Mouse (Mus musculus) A20 (cell line): ENCODE data around the gene Foxn1.
A peak's percentile ranks its signal among the peaks of the same experiment; 100 is the strongest.

Source experiments
- DNase-seq: peaks from one replicate; pipeline ENCODE4 v3.0.0-alpha.2; 2011; ENCODE audit warnings: low read depth, low spot score

The Foxn1 gene

GRCm38 (mm10) chr11:78358330-78359007 lies 27.9 kb downstream of the Foxn1 start:
- peak; percentile 78 for DNase-seq

- DNase-seq = peak; percentile 72
Measured at GRCm38 (mm10) chr11:78355471-78356238, 30.7 kb downstream of the Foxn1 start.

DNA sequence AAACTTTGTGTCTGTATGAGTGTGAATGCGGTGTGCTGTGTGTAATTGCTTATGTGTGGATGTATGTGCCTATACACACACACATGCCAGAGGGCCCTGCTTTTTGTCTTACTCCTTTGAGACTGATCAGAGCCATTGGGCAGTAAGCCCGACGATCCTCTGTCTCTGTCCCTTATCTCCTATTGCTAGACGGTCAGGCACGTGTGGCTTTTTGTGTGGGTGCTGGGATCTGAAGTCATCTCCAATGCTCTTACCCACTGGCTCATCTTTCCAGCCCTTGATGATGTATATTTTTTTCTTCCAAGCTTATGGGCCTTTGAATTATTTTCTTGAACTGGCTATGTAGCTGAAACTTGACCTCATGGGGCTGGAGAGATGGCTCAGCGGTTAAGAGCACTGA lies 31.5 kb downstream of the Foxn1 start:
- DNase-seq = no peak

DNA sequence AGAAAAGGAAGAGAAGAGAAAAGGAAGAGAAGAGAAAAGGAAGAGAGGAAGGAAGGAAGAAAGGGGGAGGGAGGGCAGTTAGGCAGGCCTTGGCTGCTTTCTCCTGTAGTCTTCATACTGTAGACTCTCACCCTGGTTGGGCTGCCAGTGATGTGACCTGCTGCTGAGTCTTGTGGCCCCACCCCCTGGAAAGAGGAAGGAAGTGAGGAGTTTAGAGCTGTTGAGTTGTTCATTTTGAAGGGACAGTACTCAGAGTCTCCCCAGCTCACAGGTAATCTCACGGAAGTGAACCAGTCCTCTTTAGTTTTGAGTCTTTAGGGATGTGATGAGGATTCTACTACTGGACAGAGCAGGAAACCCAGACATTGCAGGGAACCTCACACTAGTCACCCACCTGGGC lies 33.3 kb downstream of the Foxn1 start:
- peak; percentile 84 for DNase-seq

DNA sequence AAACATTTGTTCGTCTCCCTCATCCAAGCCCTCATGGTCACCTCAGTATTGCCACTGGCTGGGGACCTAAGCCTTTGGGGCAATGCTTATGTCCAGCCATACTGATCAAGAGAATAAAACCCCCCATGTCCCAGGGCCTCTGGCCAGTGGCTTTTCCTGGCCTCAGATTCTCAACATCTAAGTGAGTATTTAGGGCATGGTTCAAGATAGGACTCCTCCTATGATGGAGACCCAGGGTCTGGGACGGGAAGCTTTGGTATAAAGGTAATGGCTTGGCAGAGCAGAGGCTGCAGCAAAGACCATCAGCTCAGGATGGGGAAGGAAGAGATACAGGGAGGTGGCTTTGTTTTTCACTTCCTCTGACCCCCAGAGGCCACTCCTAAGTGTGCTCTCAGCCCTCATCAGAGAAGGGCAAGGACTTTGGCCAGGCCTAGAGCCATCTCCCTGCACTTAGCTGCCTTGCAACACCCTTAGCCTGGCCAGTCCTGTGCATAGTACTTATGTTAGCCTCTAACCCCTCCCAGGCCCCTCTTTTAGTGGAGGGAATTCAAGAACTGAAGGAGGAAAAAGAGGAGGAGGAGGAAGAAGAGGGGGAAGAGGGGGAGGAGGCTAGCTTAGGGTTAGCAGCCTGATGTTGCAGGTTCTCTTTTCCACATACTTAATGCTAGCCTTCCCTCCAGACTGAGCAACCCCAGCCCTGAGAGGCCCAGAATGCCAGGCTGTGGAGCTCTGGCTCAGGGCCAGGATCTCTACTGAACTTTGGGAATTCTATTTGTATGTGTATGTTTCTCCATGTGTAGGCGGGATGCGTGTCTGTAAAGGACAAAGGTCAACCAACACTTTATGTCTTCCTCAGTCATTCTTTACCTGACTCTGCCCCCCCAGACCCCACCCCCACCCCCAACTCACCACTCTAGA lies 36.7 kb downstream of the Foxn1 start:
- DNase-seq = peak; percentile 48

- no peak for DNase-seq
Measured at GRCm38 (mm10) chr11:78348474-78348873, 37.9 kb downstream of the Foxn1 start.

DNA sequence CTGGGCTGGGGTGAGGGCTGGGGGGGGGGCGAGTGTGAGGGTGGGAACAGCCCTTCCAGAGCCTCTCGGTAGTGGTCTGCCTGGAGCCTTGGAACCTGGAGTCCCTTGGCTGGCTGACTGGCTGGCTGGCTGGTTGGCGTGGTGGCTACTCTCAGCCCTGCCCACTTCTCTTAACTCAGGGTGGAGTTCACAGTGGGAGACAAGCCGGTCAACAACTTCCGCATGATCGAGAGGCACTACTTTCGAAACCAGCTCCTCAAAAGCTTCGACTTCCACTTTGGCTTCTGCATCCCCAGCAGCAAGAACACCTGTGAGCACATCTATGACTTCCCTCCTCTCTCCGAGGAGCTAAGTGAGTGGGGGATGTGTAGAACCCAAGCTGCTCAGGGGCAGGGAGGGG lies 38.5 kb downstream of the Foxn1 start:
- DNase-seq = peak; percentile 89

DNA sequence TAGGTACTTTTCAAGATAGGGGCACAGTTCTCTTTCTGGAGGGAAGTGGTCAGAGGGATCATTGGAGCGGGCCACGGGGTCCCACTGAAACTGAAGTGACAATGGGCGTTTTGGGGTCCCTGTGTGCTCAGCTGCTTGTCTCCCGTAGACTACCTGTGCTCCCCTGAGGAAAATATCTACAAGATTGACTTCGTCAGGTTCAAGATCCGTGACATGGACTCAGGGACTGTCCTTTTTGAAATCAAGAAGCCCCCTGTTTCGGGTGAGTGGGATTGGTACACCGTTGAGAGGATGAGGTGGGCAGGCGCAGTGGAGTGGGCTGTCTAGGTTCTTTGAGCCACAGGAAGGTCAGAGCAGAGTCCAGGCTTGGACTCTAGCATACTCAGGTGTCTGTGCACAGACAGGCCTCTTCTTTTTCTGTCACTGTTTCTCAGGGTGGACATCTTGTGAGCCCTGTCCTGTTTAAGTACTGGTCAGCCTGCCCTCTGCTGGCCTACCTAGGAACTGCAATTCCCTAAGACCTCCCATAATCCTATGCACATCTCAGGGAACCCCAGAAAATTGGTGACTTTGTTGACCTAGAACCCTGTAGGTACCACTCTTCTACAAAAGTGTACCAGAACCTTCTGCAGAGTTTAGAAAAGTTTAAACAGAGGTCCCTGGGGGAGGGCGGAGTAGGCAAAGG lies 39.1 kb downstream of the Foxn1 start:
- DNase-seq = peak; percentile 86

DNA sequence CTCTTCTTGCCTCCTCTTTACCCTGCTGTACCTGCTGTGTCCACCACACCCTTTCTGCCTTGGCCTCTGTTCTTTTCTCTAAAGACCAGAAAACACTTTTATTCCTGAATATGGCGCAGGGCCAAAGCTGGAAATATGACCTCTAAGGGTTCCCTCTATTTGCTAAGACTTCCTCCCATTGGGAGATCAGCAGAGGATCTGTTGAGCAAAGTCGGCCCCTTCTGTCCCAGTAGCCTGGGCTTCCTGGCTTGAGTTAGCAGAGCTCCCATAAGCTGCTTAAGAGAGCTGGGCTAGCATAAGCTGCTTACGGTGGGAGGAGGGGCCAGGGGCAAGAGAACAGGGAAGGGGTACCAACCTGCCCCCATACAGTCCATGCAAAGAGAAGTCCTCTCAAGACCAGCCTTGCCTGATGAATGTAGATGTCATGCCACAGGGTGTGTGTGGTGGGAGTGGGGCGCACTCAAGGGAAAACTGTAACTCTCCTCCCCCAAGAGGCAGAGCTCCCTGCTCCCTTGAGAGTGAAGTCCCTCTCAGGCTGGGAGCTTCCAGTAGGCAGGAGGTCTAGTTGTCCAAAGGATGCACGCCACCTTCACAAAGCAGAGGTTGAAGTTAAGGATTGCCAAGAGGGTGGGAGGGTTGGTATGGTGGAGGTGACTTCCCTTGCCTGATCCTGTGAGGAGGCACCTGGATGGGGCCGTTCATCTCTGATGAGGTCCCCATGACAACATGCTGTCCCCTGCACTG lies 39.9 kb downstream of the Foxn1 start:
- peak; percentile 76 for DNase-seq

GRCm38 (mm10) chr11:78345801-78346200 lies 40.6 kb downstream of the Foxn1 start:
- DNase-seq = peak; percentile 89

DNA sequence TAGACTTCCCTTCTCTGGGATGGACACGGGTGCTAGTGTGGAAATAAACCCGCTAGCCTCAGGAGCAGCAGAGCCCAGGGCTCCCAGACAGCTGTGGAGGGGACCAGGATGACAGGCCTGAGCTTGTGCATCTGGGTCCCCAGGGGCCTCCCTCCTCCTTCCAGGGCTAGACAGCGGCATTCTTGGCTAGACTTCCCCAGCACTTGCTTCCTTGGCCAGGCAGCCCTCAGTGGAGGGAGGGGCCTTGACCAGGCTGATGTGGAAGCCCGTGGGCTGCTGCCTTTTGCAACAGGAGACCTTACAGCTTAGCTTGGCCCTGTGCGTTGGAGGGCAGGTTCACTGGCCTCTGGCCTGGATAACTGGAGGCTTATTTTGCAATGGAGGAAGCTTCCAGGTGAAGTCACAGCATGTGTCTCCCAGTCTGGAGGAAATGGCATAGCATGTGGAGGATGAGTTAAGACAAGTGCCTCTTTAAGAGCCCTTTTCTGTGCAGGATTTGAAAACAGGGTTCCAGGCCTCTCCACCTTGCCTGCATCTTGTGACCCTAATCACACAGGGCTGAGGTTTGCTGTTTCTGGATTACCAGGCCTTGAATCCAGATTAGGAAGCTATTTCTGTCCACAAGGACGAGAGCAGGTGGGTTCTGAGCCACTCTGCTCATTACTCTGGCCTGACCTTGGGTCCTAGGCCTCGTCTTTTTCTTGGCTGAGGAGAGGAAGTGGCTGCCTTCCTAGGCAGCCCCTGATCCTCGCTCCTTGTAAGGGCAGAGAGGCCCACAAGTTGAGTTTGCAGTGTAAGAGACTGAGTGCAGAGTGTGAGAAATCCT lies 41.3 kb downstream of the Foxn1 start:
- DNase-seq = peak; percentile 36

DNA sequence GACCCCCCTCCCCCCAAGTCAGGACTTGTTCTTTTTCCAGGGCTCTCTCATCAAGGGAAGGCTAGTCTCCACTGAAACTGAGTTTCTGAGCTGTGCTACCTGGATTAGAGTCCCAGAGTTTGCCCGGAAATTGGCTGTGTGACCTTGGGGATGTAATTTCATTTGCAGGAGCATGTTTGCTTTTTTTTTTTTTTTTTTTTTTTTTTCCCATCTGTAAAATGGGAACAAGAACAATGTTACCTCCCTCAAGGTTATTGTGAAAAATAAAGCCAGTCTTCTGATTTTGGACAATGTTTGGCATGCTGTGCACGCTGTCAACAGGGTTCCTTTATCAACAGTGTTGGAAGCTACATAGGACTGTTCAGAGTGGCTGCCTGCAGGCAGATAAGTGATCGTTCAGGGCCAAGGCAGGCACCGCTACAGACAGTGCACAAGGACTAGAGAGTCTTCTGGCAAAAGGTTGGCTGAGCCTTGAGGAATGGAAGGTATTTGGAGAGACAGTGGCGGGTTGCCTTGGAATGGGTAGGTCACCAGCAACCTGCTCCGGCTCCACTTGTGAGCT lies 41.9 kb downstream of the Foxn1 start:
- DNase-seq = no peak

DNA sequence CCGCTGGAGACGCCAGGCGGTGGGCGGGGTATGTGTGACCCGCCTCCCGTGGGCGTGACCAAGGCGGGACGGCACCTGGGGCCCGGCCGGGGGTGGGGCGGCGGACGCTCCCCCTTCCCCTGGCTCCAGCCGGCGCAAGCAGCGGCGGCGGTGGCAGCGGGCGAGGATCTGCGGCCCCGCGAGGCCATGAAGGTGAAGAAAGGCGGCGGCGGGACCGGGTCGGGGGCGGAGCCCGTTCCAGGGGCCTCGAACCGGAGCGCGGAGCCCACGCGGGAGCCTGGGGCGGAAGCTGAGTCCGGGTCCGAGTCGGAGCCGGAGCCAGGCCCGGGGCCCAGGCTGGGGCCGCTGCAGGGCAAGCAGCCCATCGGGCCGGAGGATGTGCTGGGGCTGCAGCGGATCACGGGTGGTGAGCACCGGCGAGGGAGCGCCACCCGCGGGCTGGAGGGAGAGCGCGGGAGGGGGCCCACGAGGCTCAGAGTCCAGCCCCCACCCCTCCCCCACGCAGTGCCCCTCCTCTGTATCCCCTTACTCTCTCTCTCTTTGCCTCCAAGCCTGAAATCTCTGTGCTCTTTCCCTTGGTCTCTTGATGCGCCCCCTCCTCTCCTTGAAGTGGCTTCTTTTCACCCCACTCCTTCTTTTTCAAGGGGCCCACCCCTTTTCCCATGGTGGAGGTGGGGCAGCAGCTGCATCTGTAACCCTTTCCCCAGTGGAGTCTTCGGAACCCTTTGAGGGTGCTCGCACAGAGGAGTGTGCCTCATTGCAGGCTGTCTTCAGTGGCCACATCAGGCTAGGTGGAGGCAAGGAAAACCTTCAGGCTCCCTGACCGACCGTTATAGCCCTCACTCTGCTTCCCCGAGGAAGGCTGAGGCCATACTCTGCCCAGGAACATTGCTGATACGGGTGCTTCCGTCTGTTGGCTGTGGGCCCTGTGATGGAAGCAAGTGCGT lies 42.7 kb downstream of the Foxn1 start, which contains the start of gene Unc119:
Gene Unc119, plus strand, starts transcription at position 102 of the 947 bp plus-strand sequence.
- peak; percentile 86 for DNase-seq

DNA sequence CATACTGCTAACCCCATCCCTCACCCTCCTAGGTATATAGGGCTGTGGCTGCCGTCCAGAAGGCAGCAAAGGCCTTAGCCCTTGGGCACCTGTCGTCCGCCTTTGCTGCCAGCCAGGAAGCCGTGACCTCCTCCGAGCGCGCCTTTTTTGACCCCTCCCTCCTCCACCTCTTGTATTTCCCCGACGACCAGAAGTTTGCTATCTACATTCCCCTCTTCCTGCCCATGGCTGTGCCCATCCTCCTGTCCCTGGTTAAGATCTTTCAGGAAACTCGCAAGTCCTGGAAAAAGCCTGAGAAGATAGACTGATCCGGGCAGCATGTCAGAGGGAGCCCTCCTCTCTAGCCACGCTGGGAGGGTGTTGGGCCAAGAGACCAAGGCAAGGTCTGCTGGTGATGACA lies 44.7 kb downstream of the Foxn1 start:
- no peak for DNase-seq

DNA sequence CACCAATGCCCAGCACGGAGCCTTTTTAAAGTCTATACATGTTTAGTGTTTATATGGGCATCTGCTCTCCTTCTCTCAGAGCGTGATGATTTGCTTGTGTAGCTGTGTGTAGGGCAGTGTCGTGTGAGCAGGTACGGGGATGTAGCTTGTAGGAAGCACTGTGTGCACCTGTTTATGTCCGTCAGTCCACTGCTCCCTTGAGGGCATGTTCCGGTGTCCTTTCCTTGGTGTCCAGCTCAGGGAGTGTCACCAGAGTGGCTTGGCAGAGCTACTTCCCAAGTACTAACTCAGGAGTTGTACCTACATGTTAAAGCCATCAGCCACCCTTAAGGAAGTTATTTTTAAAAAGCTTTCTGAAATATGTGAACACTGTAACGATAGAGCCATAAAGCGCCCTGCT lies 49.3 kb downstream of the Foxn1 start:
- DNase-seq = no peak

DNA sequence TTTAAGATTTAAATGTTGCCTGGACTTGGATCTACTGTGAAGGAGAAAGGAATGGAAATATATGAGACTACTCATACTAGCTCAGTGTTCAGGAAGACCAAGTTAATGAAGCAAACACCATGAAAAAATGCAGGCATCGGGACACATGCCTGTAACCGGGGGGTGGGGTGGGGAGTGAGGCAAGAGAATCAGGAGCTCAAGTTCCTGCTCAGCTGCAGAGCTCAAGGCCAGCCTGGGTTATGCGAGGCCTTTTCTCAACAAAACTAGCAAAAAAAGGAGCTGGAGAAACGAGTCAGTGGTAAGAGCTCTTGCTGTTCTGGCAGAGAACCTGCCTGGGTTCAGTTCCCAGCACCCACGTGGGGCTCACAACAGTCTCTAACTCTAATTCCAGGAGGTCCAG lies 52.4 kb downstream of the Foxn1 start:
- no peak for DNase-seq

GRCm38 (mm10) chr11:78332676-78333075 lies 53.7 kb downstream of the Foxn1 start:
- no peak for DNase-seq

DNA sequence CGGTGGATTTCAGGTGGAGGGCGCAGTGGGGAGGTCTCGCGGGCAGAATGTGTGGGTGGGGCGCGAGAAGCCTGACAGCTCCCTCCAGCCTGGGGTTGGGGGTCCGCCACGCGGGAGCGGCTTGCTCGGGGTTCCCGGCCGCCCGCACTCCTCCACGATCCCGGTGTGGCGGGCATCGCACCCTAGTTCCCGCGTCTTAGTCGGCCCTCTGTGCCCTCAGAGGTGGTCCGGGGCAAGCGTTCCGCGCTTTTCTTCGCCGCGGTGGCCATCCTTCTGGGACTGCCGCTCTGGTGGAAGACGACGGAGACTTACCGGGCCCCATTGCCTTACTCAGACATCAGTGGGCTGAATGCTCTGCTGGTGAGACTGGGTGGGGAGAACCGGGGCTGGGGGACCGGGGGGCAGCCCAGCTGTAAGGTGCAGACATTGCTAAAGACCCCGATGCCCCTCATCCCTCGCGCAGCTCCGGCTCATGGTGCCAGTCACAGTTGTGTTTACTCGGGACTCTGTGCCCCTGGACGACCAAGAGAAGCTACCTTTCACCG lies 57.8 kb downstream of the Foxn1 start:
- no peak for DNase-seq
